Mouse (Mus musculus): Measurements from ENCODE around the gene Olfr610. TPM values are rescaled to one million over a fixed set of nuclear protein-coding genes. Genes with fewer than 3 reads are reported as not detected.
"Not testable (repeated sequence)": the region's sequence is repeated elsewhere in the genome, so short reads cannot be mapped to it uniquely, and the experiment has no call there.

Olfr610 gene
- polyA plus RNA-seq (2016; fragmentation: Nextera tagmentation; extraction: Ambion mirVana): not detected in 2 replicates

- H3K4me2 ChIP-seq: no peak within 1 kb of the TSS
- no peak within 1 kb of the TSS for H3K4me3 ChIP-seq (replicated peaks)
- H3K36me3 ChIP-seq (replicated peaks): no peaks in the 10 kb centered on the region
- H3K27me3 ChIP-seq: no peaks in the 10 kb centered on the region
- no peak for ATAC-seq (ENCODE audit: low FRiP score)
- H3K27ac ChIP-seq: no peak within 1 kb of the TSS
- H3K9me3 ChIP-seq: no peaks in the 10 kb centered on the region
- no peak within 1 kb of the TSS for H3K9ac ChIP-seq
- no peaks in the 10 kb centered on the region for H3K4me1 ChIP-seq
- 92% methylated on average over 2 of the region's 2 CpGs for WGBS
Measured at GRCm38 (mm10) chr7:103512022-103512421, at the start of gene Olfr610. TSS of gene Olfr610 (minus strand) at chr7:103512122.

- H3K9ac ChIP-seq: no peak within 1 kb of the TSS
- H3K27me3 ChIP-seq: no peaks in the 10 kb centered on the region
- H3K4me3 ChIP-seq (replicated peaks): no peak within 1 kb of the TSS
- 78% methylated on average over 2 of the region's 2 CpGs for WGBS
- H3K4me1 ChIP-seq: no peaks in the 10 kb centered on the region
- H3K4me2 ChIP-seq: no peak within 1 kb of the TSS
- ATAC-seq (ENCODE audit: low FRiP score): no peak
- H3K9me3 ChIP-seq: no peaks in the 10 kb centered on the region
- H3K36me3 ChIP-seq (replicated peaks): no peaks in the 10 kb centered on the region
- H3K27ac ChIP-seq: no peak within 1 kb of the TSS
Measured at GRCm38 (mm10) chr7:103555779-103556178, 43.9 kb upstream of the Olfr610 start, which contains the start of gene Olfr615. TSS of gene Olfr615 (plus strand) at chr7:103556079.

- no peak within 1 kb of the TSS for H3K27ac ChIP-seq
Measured at GRCm38 (mm10) chr7:103547774-103548173, 35.9 kb upstream of the Olfr610 start, which contains the start of gene Olfr613. TSS of gene Olfr613 (plus strand) at chr7:103548074.

GRCm38 (mm10) chr7:103542617-103543016 is 30.7 kb upstream of the Olfr610 start, which contains the start of gene Olfr612:
TSS of gene Olfr612 (minus strand) at chr7:103542717.
- WGBS: 79% methylated on average over 2 of the region's 2 CpGs
- H3K36me3 ChIP-seq (replicated peaks): not testable (repeated sequence)

More at GRCm38 (mm10) chr7:103547774-103548173, 35.9 kb upstream of the Olfr610 start, which contains the start of gene Olfr613:
- H3K9me3 ChIP-seq: no peaks in the 10 kb centered on the region
- H3K4me3 ChIP-seq (replicated peaks): no peak within 1 kb of the TSS
- H3K9ac ChIP-seq: no peak within 1 kb of the TSS
- no peaks in the 10 kb centered on the region for H3K36me3 ChIP-seq (replicated peaks)
- no peak for ATAC-seq (ENCODE audit: low FRiP score)
- H3K4me2 ChIP-seq: no peak within 1 kb of the TSS
- H3K4me1 ChIP-seq: no peaks in the 10 kb centered on the region
- no peaks in the 10 kb centered on the region for H3K27me3 ChIP-seq
- 88% methylated on average over 2 of the region's 2 CpGs for WGBS

GRCm38 (mm10) chr7:103520746-103521145 is 8.8 kb upstream of the Olfr610 start, which contains the start of gene Olfr611:
TSS of gene Olfr611 (minus strand) at chr7:103520846.
- WGBS: 75% methylated on average over 1 of the region's 1 CpGs
- H3K27ac ChIP-seq; H3K4me1 ChIP-seq; H3K36me3 ChIP-seq (replicated peaks); H3K9me3 ChIP-seq; H3K9ac ChIP-seq; H3K27me3 ChIP-seq; H3K4me2 ChIP-seq; H3K4me3 ChIP-seq (replicated peaks); ATAC-seq (ENCODE audit: low FRiP score): not testable (repeated sequence)

More at GRCm38 (mm10) chr7:103542617-103543016, 30.7 kb upstream of the Olfr610 start, which contains the start of gene Olfr612:
- not testable (repeated sequence) for H3K9me3 ChIP-seq; H3K4me3 ChIP-seq (replicated peaks); H3K9ac ChIP-seq; H3K27ac ChIP-seq; ATAC-seq (ENCODE audit: low FRiP score); H3K4me1 ChIP-seq; H3K4me2 ChIP-seq; H3K27me3 ChIP-seq

GRCm38 (mm10) chr7:103497962-103498361 is 14.0 kb downstream of the Olfr610 start, which contains the start of gene Olfr609:
TSS of gene Olfr609 (minus strand) at chr7:103498062.
- WGBS: 79% methylated on average over 1 of the region's 1 CpGs
- H3K9me3 ChIP-seq: no peaks in the 10 kb centered on the region

GRCm38 (mm10) chr7:103477106-103477505 is 34.8 kb downstream of the Olfr610 start:
- not testable (repeated sequence) for ATAC-seq (ENCODE audit: low FRiP score); H3K36me3 ChIP-seq (replicated peaks); H3K9me3 ChIP-seq; H3K27me3 ChIP-seq; H3K9ac ChIP-seq; H3K4me3 ChIP-seq (replicated peaks); H3K27ac ChIP-seq; H3K4me1 ChIP-seq; H3K4me2 ChIP-seq
- 85% methylated on average over 9 of the region's 9 CpGs for WGBS

More at GRCm38 (mm10) chr7:103497962-103498361, 14.0 kb downstream of the Olfr610 start, which contains the start of gene Olfr609:
- ATAC-seq (ENCODE audit: low FRiP score): no peak
- Histone ChIP-seq H3K4me1 (no peaks in the 10 kb centered on the region), H3K4me3 (replicated peaks) (no peak within 1 kb of the TSS), H3K27ac (no peak within 1 kb of the TSS), H3K36me3 (replicated peaks) (no peaks in the 10 kb centered on the region), H3K9ac (no peak within 1 kb of the TSS), H3K27me3 (no peaks in the 10 kb centered on the region), H3K4me2 (no peak within 1 kb of the TSS)

DNA sequence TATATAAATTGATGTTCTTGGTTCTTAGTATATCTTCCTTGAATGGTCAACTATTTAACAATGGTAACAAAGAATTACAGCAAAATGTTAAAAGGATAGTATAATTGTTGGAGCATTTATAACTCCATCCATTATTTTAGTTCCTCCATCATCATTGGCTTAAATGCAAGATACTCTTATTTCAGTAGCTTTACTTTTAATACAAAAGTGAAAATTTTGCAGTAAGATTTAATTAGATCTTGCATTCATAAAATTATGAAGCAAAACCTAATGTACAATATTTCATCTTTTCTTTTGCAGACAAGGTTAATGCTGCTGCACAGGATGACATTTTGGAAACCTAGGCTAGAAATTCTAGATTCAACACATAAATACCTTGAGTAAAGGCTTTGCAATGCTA is 42.3 kb downstream of the Olfr610 start, which contains the start of gene Olfr608:
Gene Olfr608 (plus strand): TSS at position 301 of the 400 bp plus-strand sequence.
- Histone ChIP-seq H3K9me3 (no peaks in the 10 kb centered on the region), H3K9ac (no peak within 1 kb of the TSS), H3K27ac (no peak within 1 kb of the TSS), H3K27me3 (no peaks in the 10 kb centered on the region), H3K4me3 (replicated peaks) (no peak within 1 kb of the TSS), H3K36me3 (replicated peaks) (no peaks in the 10 kb centered on the region), H3K4me1 (no peaks in the 10 kb centered on the region), H3K4me2 (no peak within 1 kb of the TSS)
- ATAC-seq (ENCODE audit: low FRiP score): no peak

DNA sequence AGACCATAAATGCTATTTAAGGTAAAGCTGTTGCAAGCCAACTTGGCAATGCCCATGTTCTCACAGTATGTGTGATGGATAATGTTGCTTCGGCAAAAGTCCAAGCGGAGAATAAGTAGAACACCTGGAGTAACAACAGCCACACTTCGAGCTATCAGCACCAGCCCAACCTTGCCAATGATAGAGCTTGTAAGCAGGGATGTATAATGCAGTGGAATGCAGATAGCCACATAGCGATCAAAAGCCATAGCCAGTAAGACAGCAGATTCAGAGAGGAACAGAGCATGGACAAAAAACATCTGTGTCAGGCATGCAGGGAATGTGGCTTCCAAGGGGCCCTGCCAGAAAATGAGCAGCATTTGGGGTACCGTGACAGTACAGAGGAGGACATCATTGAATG is 51.3 kb downstream of the Olfr610 start:
- Histone ChIP-seq H3K9ac (no peak overlapping the region), H3K4me2 (no peak overlapping the region), H3K27me3 (no peaks in the 10 kb centered on the region), H3K4me1 (no peaks in the 10 kb centered on the region), H3K9me3 (no peaks in the 10 kb centered on the region), H3K36me3 (replicated peaks) (no peaks in the 10 kb centered on the region), H3K4me3 (replicated peaks) (no peak overlapping the region), H3K27ac (no peak overlapping the region)
- no peak for ATAC-seq (ENCODE audit: low FRiP score)
- WGBS: 92% methylated on average over 5 of the region's 5 CpGs

Other genes with a start within 250 kb of the Olfr610 start
- gene Olfr596, start 206.5 kb downstream of the Olfr610 start, polyA plus RNA-seq (2016; fragmentation: Nextera tagmentation; extraction: Ambion mirVana): not detected in 2 replicates
- 0.20 TPM in 1 of 2 replicates, not detected in the other for gene Olfr597, start 195.8 kb downstream of the Olfr610 start, polyA plus RNA-seq (2016; fragmentation: Nextera tagmentation; extraction: Ambion mirVana)
- gene Olfr598, start 188.6 kb downstream of the Olfr610 start, polyA plus RNA-seq (2016; fragmentation: Nextera tagmentation; extraction: Ambion mirVana): not detected in 2 replicates
- not detected in 2 replicates for gene Olfr599, start 176.2 kb downstream of the Olfr610 start, polyA plus RNA-seq (2016; fragmentation: Nextera tagmentation; extraction: Ambion mirVana)
- gene Olfr600, start 162.5 kb downstream of the Olfr610 start, polyA plus RNA-seq (2016; fragmentation: Nextera tagmentation; extraction: Ambion mirVana): not detected in 2 replicates
- not detected in 2 replicates for gene Olfr601, start 149.5 kb downstream of the Olfr610 start, polyA plus RNA-seq (2016; fragmentation: Nextera tagmentation; extraction: Ambion mirVana)
- gene Olfr603, start 125.9 kb downstream of the Olfr610 start, polyA plus RNA-seq (2016; fragmentation: Nextera tagmentation; extraction: Ambion mirVana): not detected in 2 replicates
- gene Usp17lc, start 97.0 kb downstream of the Olfr610 start, polyA plus RNA-seq (2016; fragmentation: Nextera tagmentation; extraction: Ambion mirVana): not detected in 2 replicates
- not detected in 2 replicates for gene Olfr605, start 66.7 kb downstream of the Olfr610 start, polyA plus RNA-seq (2016; fragmentation: Nextera tagmentation; extraction: Ambion mirVana)
- gene Olfr606, start 63.1 kb downstream of the Olfr610 start, polyA plus RNA-seq (2016; fragmentation: Nextera tagmentation; extraction: Ambion mirVana): not detected in 2 replicates
- gene Olfr607, start 48.0 kb downstream of the Olfr610 start, polyA plus RNA-seq (2016; fragmentation: Nextera tagmentation; extraction: Ambion mirVana): not detected in 2 replicates
- gene Olfr608, start 42.2 kb downstream of the Olfr610 start, polyA plus RNA-seq (2016; fragmentation: Nextera tagmentation; extraction: Ambion mirVana): not detected in 2 replicates
- gene Olfr609, start 14.1 kb downstream of the Olfr610 start, polyA plus RNA-seq (2016; fragmentation: Nextera tagmentation; extraction: Ambion mirVana): not detected in 2 replicates
- not detected in 2 replicates for gene Olfr611, start 8.7 kb upstream of the Olfr610 start, polyA plus RNA-seq (2016; fragmentation: Nextera tagmentation; extraction: Ambion mirVana)
- not detected in 2 replicates for gene Olfr612, start 30.6 kb upstream of the Olfr610 start, polyA plus RNA-seq (2016; fragmentation: Nextera tagmentation; extraction: Ambion mirVana)
- gene Olfr613, start 36.0 kb upstream of the Olfr610 start, polyA plus RNA-seq (2016; fragmentation: Nextera tagmentation; extraction: Ambion mirVana): not detected in 2 replicates
- not detected in 2 replicates for gene Olfr615, start 44.0 kb upstream of the Olfr610 start, polyA plus RNA-seq (2016; fragmentation: Nextera tagmentation; extraction: Ambion mirVana)
- not detected in 2 replicates for gene Olfr616, start 57.0 kb upstream of the Olfr610 start, polyA plus RNA-seq (2016; fragmentation: Nextera tagmentation; extraction: Ambion mirVana)
- not detected in 2 replicates for gene Olfr617, start 60.9 kb upstream of the Olfr610 start, polyA plus RNA-seq (2016; fragmentation: Nextera tagmentation; extraction: Ambion mirVana)
- not detected in 2 replicates for gene Olfr618, start 78.0 kb upstream of the Olfr610 start, polyA plus RNA-seq (2016; fragmentation: Nextera tagmentation; extraction: Ambion mirVana)
- gene Olfr619, start 88.5 kb upstream of the Olfr610 start, polyA plus RNA-seq (2016; fragmentation: Nextera tagmentation; extraction: Ambion mirVana): not detected in 2 replicates
- not detected in 2 replicates for gene Olfr620, start 100.4 kb upstream of the Olfr610 start, polyA plus RNA-seq (2016; fragmentation: Nextera tagmentation; extraction: Ambion mirVana)
- not detected in 2 replicates for gene Olfr622, start 130.6 kb upstream of the Olfr610 start, polyA plus RNA-seq (2016; fragmentation: Nextera tagmentation; extraction: Ambion mirVana)
- not detected in 2 replicates for gene Olfr623, start 151.6 kb upstream of the Olfr610 start, polyA plus RNA-seq (2016; fragmentation: Nextera tagmentation; extraction: Ambion mirVana)
- gene Olfr624, start 159.1 kb upstream of the Olfr610 start, polyA plus RNA-seq (2016; fragmentation: Nextera tagmentation; extraction: Ambion mirVana): 0.04 TPM in 2 replicates
- not detected in 2 replicates for gene Olfr625-ps1, start 170.6 kb upstream of the Olfr610 start, polyA plus RNA-seq (2016; fragmentation: Nextera tagmentation; extraction: Ambion mirVana)
- gene Olfr243, start 202.5 kb upstream of the Olfr610 start, polyA plus RNA-seq (2016; fragmentation: Nextera tagmentation; extraction: Ambion mirVana): not detected in 2 replicates
- gene Olfr628, start 218.3 kb upstream of the Olfr610 start, polyA plus RNA-seq (2016; fragmentation: Nextera tagmentation; extraction: Ambion mirVana): not detected in 2 replicates
- not detected in 2 replicates for gene Olfr629, start 232.8 kb upstream of the Olfr610 start, polyA plus RNA-seq (2016; fragmentation: Nextera tagmentation; extraction: Ambion mirVana)
- gene Olfr630, start 245.2 kb upstream of the Olfr610 start, polyA plus RNA-seq (2016; fragmentation: Nextera tagmentation; extraction: Ambion mirVana): not detected in 2 replicates

Measured in forebrain, embryonic 12.5 days (tissue).